Mouse (Mus musculus): Measurements from ENCODE around the gene Zfp40. TPM values are rescaled to one million over a fixed set of nuclear protein-coding genes. Genes with fewer than 3 reads are reported as not detected.
"Not testable (repeated sequence)": the region's sequence is repeated elsewhere in the genome, so short reads cannot be mapped to it uniquely, and the experiment has no call there.

Zfp40 gene
- 5.7 and 6.7 TPM in 2 replicates for polyA plus RNA-seq (2015; fragmentation: Nextera tagmentation; extraction: Ambion mirVana)

DNA sequence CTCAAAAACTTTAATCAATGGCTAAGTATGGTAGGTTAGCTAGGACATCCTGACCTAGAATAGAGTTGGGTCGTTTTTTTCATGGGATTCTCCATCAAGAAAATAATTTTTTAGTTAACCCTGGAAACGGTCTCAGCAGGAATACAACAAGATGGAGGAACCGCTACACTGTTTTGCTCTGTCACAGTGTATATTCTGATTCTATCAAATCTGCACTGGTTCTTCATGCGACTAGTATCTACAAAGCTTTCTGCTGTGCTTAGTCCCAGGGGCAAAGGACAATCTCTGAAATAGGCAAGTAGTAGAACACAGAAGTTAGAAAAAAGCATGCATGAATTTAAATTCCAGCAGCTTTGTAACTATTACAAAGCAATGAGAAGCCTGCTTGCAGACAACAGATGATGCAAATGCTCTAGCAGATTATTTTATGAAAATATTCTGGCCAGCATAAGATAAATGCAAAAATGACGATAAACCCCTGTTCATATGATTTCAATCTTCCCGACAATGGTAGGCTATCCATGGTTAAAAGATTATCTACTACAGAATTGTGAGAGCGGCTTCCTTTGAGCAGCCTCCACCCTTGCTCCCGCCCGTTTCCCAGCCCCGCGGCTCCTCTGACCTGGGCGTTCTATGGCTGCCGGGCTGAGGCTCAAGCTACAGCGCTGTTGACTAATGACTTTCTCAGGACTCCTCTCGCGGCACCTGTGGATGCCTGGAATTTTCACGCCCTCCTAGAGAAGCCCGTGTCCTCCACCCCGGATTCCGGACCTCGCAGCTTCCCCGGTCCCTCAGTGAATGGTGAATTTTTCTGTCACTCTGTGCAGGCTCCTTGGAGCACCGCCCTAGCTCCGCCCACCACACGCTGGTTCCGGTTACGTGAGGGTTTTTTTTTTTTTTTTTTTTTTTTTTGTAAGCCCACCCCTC, at the start of gene Zfp40:
Zfp40 (minus strand) TSS at position 800 of the 927 bp plus-strand sequence.
- peak within 1 kb of the TSS; percentile 77 for H3K9ac ChIP-seq (ENCODE audit: low read depth, low read length)
- H3K27me3 ChIP-seq (replicated peaks; ENCODE audit: control insufficient read depth, insufficient read depth, low read length) = no peaks in the 10 kb centered on the region
- peak within 1 kb of the TSS; percentile 89 for H3K27ac ChIP-seq (ENCODE audit: low read length)
- H3K9me3 ChIP-seq (ENCODE audit: control insufficient read depth, low read length) = no peaks in the 10 kb centered on the region
- peak within 1 kb of the TSS; percentile 81 for H3K4me3 ChIP-seq (ENCODE audit: low read length)
- H3K4me2 ChIP-seq (ENCODE audit: low read depth, low read length) = peak within 1 kb of the TSS; percentile 79
- peaks cover 8% of the 10 kb centered on the region; the same call in 1 of the 2 replicates for H3K4me1 ChIP-seq (ENCODE audit: control insufficient read depth, insufficient read depth, low read length)
- WGBS = 4% methylated on average over 27 of the region's 27 CpGs
- no peaks in the 10 kb centered on the region for H3K36me3 ChIP-seq (ENCODE audit: control insufficient read depth, insufficient read depth, low read length)
- ATAC-seq = peak; percentile 100

DNA sequence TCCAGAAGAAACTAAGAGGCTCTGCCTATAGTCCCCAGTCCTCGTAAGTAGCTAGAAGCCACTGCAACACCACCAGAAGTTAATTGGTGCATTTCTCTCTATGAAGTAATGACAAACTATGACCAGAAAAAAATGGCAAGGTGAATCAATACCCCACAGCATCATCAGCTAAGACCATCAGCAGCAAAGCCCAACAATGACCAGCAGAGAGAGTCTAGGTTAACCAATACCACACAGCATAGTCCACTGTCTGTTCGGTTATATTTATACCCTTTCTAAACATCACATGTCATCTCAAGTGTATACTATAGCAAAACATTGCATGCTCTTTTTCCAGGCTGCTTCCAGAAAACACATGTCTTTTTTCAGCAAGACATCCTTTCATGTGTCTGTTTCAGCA, 25.3 kb upstream of the Zfp40 start:
- WGBS = 77% methylated on average over 2 of the region's 2 CpGs
- ATAC-seq = no peak

DNA sequence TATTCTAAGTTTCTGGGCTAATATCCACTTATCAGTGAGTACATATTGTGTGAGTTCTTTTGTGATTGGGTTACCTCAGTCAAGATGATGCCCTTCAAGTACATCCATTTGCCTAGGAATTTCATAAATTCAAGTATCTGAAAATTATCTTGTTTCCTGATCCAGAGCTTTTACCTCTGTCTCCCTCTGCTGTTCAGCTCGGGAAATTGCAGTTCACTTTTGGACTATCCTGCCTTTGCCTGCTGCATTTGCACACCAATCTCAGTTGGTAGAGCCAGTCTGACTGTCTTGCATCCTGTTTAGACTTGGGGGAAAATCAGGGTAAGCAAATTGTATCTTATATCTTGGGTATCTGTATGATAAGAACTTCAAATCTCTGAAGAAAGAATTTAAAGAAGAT, 6.8 kb upstream of the Zfp40 start:
- WGBS = 0% methylated on average over 1 of the region's 1 CpGs
- not testable (repeated sequence) for H3K9me3 ChIP-seq (ENCODE audit: control insufficient read depth, low read length); H3K9ac ChIP-seq (ENCODE audit: low read depth, low read length); H3K36me3 ChIP-seq (ENCODE audit: control insufficient read depth, insufficient read depth, low read length); H3K4me3 ChIP-seq (ENCODE audit: low read length); H3K27me3 ChIP-seq (replicated peaks; ENCODE audit: control insufficient read depth, insufficient read depth, low read length); H3K4me1 ChIP-seq (ENCODE audit: control insufficient read depth, insufficient read depth, low read length); H3K4me2 ChIP-seq (ENCODE audit: low read depth, low read length); H3K27ac ChIP-seq (ENCODE audit: low read length); ATAC-seq

More for the DNA sequence above, 25.3 kb upstream of the Zfp40 start:
- Histone ChIP-seq H3K27ac (ENCODE audit: low read length) (no peak overlapping the region), H3K4me1 (ENCODE audit: control insufficient read depth, insufficient read depth, low read length) (no peaks in the 10 kb centered on the region), H3K4me2 (ENCODE audit: low read depth, low read length) (no peak overlapping the region), H3K9me3 (ENCODE audit: control insufficient read depth, low read length) (no peaks in the 10 kb centered on the region), H3K9ac (ENCODE audit: low read depth, low read length) (no peak overlapping the region), H3K36me3 (ENCODE audit: control insufficient read depth, insufficient read depth, low read length) (no peaks in the 10 kb centered on the region), H3K27me3 (replicated peaks; ENCODE audit: control insufficient read depth, insufficient read depth, low read length) (no peaks in the 10 kb centered on the region), H3K4me3 (ENCODE audit: low read length) (no peak overlapping the region)

DNA sequence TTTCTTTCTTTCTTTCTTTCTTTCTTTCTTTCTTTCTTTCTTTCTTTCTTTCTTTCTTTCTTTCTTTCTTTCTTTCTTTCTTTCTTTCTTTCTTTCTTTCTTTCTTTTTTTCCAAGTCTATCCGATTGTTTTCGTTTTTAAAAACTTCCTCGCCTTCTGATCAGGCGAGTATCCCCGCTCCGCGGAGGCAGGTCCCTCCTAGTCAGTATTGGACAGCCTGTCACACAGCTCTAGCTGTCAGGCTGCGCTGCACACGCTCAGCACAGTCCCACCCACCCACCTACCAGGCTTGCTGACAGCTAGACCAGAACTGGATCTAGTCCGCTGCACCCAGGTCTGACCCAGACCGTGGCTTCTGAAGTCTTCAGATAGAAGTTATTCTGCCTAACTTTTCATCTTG, 389 bp upstream of the Zfp40 start:
- peak overlapping the region; percentile 58 for H3K4me3 ChIP-seq (ENCODE audit: low read length)
- H3K27ac ChIP-seq (ENCODE audit: low read length) = no peak overlapping the region
- no peaks in the 10 kb centered on the region for H3K36me3 ChIP-seq (ENCODE audit: control insufficient read depth, insufficient read depth, low read length)
- no peaks in the 10 kb centered on the region for H3K27me3 ChIP-seq (replicated peaks; ENCODE audit: control insufficient read depth, insufficient read depth, low read length)
- under 1% methylated on average over 11 of the region's 11 CpGs for WGBS
- peak overlapping the region; percentile 74 for H3K9ac ChIP-seq (ENCODE audit: low read depth, low read length)
- peak overlapping the region; percentile 79 for H3K4me2 ChIP-seq (ENCODE audit: low read depth, low read length)
- ATAC-seq = peak; percentile 93
- H3K9me3 ChIP-seq (ENCODE audit: control insufficient read depth, low read length) = no peaks in the 10 kb centered on the region
- peaks cover 4% of the 10 kb centered on the region; the same call in 1 of the 2 replicates for H3K4me1 ChIP-seq (ENCODE audit: control insufficient read depth, insufficient read depth, low read length)

DNA sequence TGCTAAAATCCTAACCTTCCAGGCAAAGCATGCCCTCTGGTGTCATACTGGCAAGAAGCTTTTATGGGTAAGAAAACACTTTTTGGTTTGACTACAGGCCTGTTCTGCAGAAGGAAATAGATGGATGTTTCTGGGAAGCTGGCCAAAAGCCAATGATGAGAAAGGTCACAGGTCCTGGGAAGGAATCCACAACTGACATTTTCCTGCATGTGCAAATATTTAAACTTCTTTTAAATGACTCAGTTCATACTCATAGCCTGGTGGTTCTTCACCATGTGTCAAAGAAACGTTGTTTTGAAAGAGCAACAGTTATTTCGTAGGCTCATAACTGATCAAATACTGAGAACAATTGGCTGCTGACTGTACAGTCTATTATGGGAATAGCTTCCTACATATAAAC, 5.4 kb downstream of the Zfp40 start:
- H3K9ac ChIP-seq (ENCODE audit: low read depth, low read length) = no peak overlapping the region
- WGBS = 28% methylated on average over 2 of the region's 2 CpGs
- no peak overlapping the region for H3K4me3 ChIP-seq (ENCODE audit: low read length)
- H3K27me3 ChIP-seq (replicated peaks; ENCODE audit: control insufficient read depth, insufficient read depth, low read length) = no peaks in the 10 kb centered on the region
- H3K4me1 ChIP-seq (ENCODE audit: control insufficient read depth, insufficient read depth, low read length) = peaks cover 9% of the 10 kb centered on the region; the same call in 1 of the 2 replicates
- no peak overlapping the region for H3K4me2 ChIP-seq (ENCODE audit: low read depth, low read length)
- peak; percentile 59 for ATAC-seq
- no peak overlapping the region for H3K27ac ChIP-seq (ENCODE audit: low read length)
- peaks cover 5% of the 10 kb centered on the region; the same call in 1 of the 2 replicates for H3K36me3 ChIP-seq (ENCODE audit: control insufficient read depth, insufficient read depth, low read length)
- no peaks in the 10 kb centered on the region for H3K9me3 ChIP-seq (ENCODE audit: control insufficient read depth, low read length)

Other genes with a start within 250 kb of the Zfp40 start
- gene Vmn2r-ps130, start 132.1 kb downstream of the Zfp40 start, polyA plus RNA-seq (2015; fragmentation: Nextera tagmentation; extraction: Ambion mirVana) = not detected in 2 replicates
- not detected in 2 replicates for gene Vmn2r114, start 119.3 kb upstream of the Zfp40 start, polyA plus RNA-seq (2015; fragmentation: Nextera tagmentation; extraction: Ambion mirVana)
- gene Vmn2r115, start 150.5 kb upstream of the Zfp40 start, polyA plus RNA-seq (2015; fragmentation: Nextera tagmentation; extraction: Ambion mirVana) = not detected in 2 replicates
- not detected in 2 replicates for gene Vmn2r116, start 191.4 kb upstream of the Zfp40 start, polyA plus RNA-seq (2015; fragmentation: Nextera tagmentation; extraction: Ambion mirVana)